Mouse (Mus musculus) forebrain, embryonic 16.5 days (tissue): ENCODE results near the gene Nploc4. TPM values are rescaled to one million over a fixed set of nuclear protein-coding genes. Genes with fewer than 3 reads are reported as not detected.

Source experiments
- ATAC-seq: fragments of 200-750 bp; cut with Nextera tagmentation; 2 replicates; pipeline ENCODE4 v1.8.0; 2017; ENCODE audit warnings: mild to moderate bottlenecking, moderate library complexity
- H3K27ac ChIP-seq: fragments of 300-500 bp; sonication (generic); 2 replicates; pipeline ENCODE4 v1.5.1; 2014; ENCODE audit warnings: low read length, control low read depth
- H3K27me3 ChIP-seq: fragments of 300-500 bp; sonication (generic); replicated peaks from 2 replicates; pipeline ENCODE4 v1.6.1; 2014; ENCODE audit warnings: low read length; ENCODE audit not compliant: control insufficient read depth, insufficient read depth
- H3K36me3 ChIP-seq: fragments of 300-500 bp; sonication (generic); 2 replicates; pipeline ENCODE4 v1.6.1; 2014; ENCODE audit not compliant: control insufficient read depth, insufficient read depth
- H3K4me1 ChIP-seq: fragments of 300-500 bp; sonication (generic); replicated peaks from 2 replicates; pipeline ENCODE4 v1.6.1; 2014; ENCODE audit warnings: low read length; ENCODE audit not compliant: control insufficient read depth, insufficient read depth
- H3K4me2 ChIP-seq: fragments of 300-500 bp; sonication (generic); 2 replicates; pipeline ENCODE4 v1.6.1; 2014; ENCODE audit warnings: mild to moderate bottlenecking, low read length, control low read depth
- H3K4me3 ChIP-seq: fragments of 300-500 bp; sonication (generic); replicated peaks from 2 replicates; pipeline ENCODE4 v1.5.1; 2014; ENCODE audit warnings: mild to moderate bottlenecking, low read length, control low read depth
- H3K9ac ChIP-seq: fragments of 300-500 bp; sonication (generic); replicated peaks from 2 replicates; pipeline ENCODE4 v1.6.1; 2014; ENCODE audit warnings: low read depth, low read length, control low read depth
- H3K9me3 ChIP-seq: fragments of 300-500 bp; sonication (generic); 2 replicates; pipeline ENCODE4 v1.6.1; 2016; ENCODE audit warnings: low read length; ENCODE audit not compliant: control insufficient read depth
- WGBS: fragments of 180-500 bp; shearing (Covaris S2); extraction: QIAGEN DNeasy Blood & Tissue Kit; methylation state at CpG from one replicate; pipeline ENCODE4 v1.1.7; 2014; 5-methylcytosine and 5-hydroxymethylcytosine counted together
- polyA plus RNA-seq: library from polyadenylated mRNA; unstranded; fragments of >200 nt; fragmentation: Nextera tagmentation; extraction: Ambion mirVana; gene quantifications from 2 replicates; pipeline ENCODE4 v1.2.1, GENCODE M21; 2015

Nploc4 gene
- polyA plus RNA-seq, 1 experiment from 2014 or later: 32.0 TPM

DNA sequence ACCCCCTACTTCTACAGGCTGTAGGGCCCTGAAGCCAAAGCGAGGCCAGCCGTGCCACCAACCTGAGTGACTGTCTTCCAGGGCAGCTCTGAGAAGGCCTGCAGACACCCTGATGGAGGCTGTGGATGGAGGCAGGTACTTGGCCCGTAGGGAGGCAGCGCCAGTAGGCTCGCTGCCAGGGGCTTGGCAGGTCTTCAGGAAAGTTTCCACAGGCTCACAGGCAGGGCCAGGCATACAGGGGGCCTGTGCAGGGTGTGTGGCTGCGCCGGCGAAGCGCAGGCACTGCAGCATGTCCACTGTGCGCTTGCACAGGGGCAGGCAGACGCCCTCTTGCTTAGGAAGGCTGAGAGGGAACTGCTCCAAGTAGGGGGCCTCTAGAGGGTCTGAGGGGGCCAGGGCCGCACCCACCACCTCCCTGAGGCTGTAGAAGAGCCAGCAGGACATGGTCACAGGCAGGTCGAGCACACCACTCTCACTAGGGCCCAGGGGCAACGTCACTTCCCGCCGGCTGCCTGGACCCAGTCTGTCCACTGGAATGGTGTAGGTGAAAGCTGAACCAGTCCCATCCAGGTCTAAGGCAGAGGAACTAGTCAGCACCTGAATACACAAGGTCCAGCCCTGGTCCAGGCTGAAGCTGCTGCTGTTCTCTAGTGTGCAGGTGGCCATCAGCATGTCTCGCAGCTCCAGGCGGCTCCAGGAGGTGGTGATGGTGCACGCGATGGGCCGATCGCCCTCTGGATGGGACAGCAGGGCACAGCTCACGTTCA lies 63.5 kb downstream of the Nploc4 start:
- no peak overlapping the region for H3K4me2 ChIP-seq
- H3K27ac ChIP-seq: no peak overlapping the region
- no peaks in the 10 kb centered on the region for H3K27me3 ChIP-seq
- no peak for ATAC-seq
- H3K4me3 ChIP-seq: no peak overlapping the region
- no peak overlapping the region for H3K9ac ChIP-seq
- whole genome bisulfite sequencing: 72% methylated on average over 23 of the region's 23 CpGs
- peaks cover 26% of the 10 kb centered on the region for H3K36me3 ChIP-seq
- peaks cover 34% of the 10 kb centered on the region for H3K4me1 ChIP-seq
- H3K9me3 ChIP-seq: no peaks in the 10 kb centered on the region

DNA sequence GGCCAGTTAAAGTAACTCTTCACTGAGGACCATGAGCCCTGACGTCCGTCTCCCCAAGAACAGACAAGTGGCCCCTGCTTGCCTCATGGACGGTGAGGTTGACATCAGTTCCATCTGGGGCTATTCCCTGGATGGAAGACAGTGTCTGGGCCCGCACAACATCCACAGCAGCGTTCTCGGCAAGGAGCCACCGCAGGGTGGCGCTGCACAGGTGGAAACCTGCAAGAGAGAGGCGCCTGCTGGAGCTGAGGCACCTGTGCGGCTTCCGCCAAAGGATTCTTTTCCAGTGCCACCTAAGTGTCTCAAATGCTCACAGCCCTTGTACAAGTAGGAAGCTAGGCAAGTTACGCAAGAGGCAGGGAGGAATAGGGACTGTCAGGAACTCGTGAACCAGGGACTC lies 64.5 kb downstream of the Nploc4 start:
- Histone ChIP-seq H3K4me1 (peaks cover 30% of the 10 kb centered on the region), H3K4me3 (no peak overlapping the region), H3K27me3 (no peaks in the 10 kb centered on the region), H3K36me3 (peaks cover 26% of the 10 kb centered on the region), H3K9ac (no peak overlapping the region), H3K9me3 (no peaks in the 10 kb centered on the region), H3K27ac (no peak overlapping the region), H3K4me2 (no peak overlapping the region)
- no peak for ATAC-seq
- WGBS: 59% methylated on average over 13 of the region's 13 CpGs

DNA sequence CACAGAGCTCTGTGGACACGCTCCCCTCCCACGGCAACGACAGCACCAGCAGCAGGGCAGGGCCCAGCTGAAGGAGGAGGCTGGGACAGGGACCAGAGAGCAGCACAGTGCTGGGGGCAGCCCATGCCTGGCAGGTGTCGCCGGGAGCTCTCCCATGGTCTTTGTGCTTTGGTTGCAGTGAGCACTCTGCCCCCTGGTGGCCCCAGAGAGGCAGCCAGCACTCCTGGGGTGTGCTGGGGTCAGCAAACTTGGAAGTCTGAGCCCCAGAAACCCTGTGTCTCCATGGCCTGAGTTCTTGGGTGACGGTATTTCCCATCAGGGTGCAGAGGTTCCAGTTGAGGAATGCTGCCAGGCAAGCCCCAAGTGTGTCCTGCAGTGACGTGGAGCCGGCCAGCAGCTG lies 67.9 kb downstream of the Nploc4 start:
- H3K9ac ChIP-seq: no peak overlapping the region
- WGBS: 28% methylated on average over 8 of the region's 8 CpGs
- H3K4me3 ChIP-seq: no peak overlapping the region
- H3K4me1 ChIP-seq: peaks cover 21% of the 10 kb centered on the region
- H3K27me3 ChIP-seq: no peaks in the 10 kb centered on the region
- ATAC-seq: peak; percentile 49
- H3K4me2 ChIP-seq: no peak overlapping the region
- H3K9me3 ChIP-seq: no peaks in the 10 kb centered on the region
- no peak overlapping the region for H3K27ac ChIP-seq
- peaks cover 17% of the 10 kb centered on the region for H3K36me3 ChIP-seq

DNA sequence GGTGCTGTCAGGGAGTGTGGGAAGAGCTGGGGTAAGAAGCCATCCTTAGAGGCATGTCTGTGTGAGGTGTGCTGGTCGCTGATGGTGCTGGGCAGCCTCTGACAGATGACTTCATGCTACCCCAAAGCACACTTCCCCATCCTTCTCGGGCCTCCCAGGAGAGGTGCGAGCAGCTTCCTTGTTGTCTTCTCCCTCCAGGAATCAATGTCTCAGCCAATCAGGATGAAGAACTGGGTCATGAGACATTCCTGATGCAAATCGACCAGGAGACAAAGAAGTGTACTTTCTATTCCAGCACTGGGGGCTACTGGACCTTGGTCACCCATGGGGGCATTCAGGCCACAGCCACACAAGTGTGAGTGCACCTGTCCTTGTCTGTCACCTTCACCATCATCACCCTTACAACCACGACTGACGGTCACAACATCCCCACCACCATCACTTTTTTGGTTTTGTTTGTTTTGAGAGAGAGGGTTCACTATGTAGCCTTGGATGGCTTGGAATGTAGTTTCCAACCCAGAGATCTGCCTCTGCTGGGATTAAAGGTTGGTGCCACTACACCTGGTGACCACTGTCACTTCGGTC lies 71.0 kb downstream of the Nploc4 start:
- H3K4me1 ChIP-seq: peaks cover 13% of the 10 kb centered on the region
- H3K4me2 ChIP-seq: no peak overlapping the region
- 0 out of 2 replicates have a peak overlapping the region, but pooled peaks have one; percentile 8 for H3K9ac ChIP-seq
- 34% methylated on average over 7 of the region's 7 CpGs for WGBS
- no peak overlapping the region for H3K4me3 ChIP-seq
- H3K9me3 ChIP-seq: no peaks in the 10 kb centered on the region
- H3K27ac ChIP-seq: no peak overlapping the region
- peaks cover 5% of the 10 kb centered on the region; the same call in 1 of the 2 replicates for H3K36me3 ChIP-seq
- no peaks in the 10 kb centered on the region for H3K27me3 ChIP-seq
- peak; percentile 25 for ATAC-seq

DNA sequence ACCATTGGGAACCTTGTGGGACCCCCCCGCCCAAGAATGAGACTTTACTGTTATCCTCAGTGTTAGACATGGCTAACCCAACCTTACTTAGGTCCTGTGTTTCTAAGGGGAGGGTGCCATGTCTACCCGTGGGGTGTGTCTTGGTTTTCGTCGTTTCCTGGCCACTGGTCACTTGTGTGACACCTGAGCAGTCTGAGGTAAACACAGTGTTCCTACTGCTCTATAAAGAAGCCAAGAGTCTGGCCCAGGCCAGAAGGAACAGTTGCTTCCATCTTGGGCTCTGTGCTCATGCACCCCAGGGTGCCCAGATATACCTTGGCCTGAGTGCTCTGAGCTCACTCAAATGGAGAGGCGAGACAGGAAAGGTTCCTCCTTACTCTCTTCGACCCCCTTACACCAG lies 74.6 kb downstream of the Nploc4 start:
- WGBS: 89% methylated on average over 6 of the region's 6 CpGs
- H3K27ac ChIP-seq: no peak overlapping the region
- no peaks in the 10 kb centered on the region for H3K27me3 ChIP-seq
- H3K4me1 ChIP-seq: peaks cover 31% of the 10 kb centered on the region
- H3K4me2 ChIP-seq: no peak overlapping the region
- no peak overlapping the region for H3K9ac ChIP-seq
- no peak for ATAC-seq
- H3K9me3 ChIP-seq: no peaks in the 10 kb centered on the region
- H3K4me3 ChIP-seq: no peak overlapping the region
- H3K36me3 ChIP-seq: no peaks in the 10 kb centered on the region

DNA sequence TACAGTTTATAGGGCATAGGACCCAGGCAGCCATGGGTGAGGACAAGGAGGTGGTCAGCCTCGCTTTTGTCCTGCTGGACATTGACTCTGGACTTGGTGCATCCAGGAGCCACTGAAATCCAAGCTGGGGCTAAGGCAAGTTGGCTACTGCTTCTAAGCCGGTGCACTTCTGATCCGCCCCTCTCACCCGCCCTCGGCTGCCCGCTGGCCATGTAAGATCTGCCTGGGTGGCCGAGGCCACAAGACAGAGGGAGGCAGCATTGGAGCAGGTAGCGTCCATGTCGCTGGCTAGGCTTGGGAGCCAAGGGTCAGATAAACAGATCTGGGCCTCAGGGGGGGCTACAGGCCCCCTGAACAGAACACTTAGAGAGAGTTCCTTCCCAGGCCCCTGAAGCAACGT lies 76.2 kb downstream of the Nploc4 start, which contains the start of gene Fscn2:
TSS of gene Fscn2 (plus strand) at position 240 of the 400 bp plus-strand sequence.
- WGBS: 75% methylated on average over 10 of the region's 10 CpGs
- Histone ChIP-seq H3K27ac (no peak within 1 kb of the TSS), H3K9ac (no peak within 1 kb of the TSS), H3K4me3 (no peak within 1 kb of the TSS), H3K4me1 (peaks cover 35% of the 10 kb centered on the region), H3K4me2 (no peak within 1 kb of the TSS), H3K9me3 (no peaks in the 10 kb centered on the region), H3K36me3 (no peaks in the 10 kb centered on the region), H3K27me3 (no peaks in the 10 kb centered on the region)
- no peak for ATAC-seq

DNA sequence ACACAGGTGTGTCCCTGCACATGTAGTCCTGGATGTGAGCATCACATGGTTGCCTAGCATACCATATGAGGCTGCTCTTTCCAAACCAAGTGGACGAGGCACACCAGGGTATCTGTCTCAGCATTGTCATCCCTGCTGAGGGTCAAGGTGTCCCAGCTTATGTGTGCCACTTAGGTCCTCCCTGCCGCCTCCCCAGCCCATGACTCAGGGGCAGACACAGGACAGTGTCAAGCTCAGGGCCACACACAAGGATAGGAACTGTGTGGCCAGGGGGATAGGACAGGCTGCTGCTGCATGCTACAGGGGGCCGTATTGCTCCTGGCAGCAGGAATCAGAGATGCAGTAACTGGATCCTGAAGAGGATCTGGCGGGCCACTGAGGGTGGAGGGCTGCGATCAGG lies 76.8 kb downstream of the Nploc4 start:
- ATAC-seq: no peak

DNA sequence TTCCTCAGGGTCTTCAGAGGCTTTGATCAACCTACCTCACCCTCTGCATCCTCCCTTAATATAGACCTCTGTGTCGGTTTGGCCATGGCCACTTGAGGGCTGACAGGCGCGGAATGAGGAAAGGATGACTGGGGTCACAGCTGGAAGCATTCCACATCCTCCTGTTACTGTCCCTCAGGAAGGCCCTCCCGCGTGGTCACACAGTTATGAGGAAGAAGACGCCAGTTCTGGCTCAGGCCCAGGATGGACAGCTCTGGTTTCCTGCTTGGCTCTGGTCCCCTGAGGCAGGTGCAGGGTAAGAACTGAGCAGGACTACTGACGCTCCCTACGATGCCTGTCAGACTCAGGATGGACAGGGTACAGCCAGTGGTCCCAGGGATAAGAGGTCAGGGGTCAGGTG lies 77.4 kb downstream of the Nploc4 start:
- Histone ChIP-seq H3K9me3 (no peaks in the 10 kb centered on the region), H3K4me3 (no peak overlapping the region), H3K4me1 (peaks cover 28% of the 10 kb centered on the region), H3K27ac (no peak overlapping the region), H3K27me3 (no peaks in the 10 kb centered on the region), H3K9ac (no peak overlapping the region), H3K36me3 (no peaks in the 10 kb centered on the region), H3K4me2 (no peak overlapping the region)
- ATAC-seq: no peak
- WGBS: 75% methylated on average over 8 of the region's 8 CpGs

More for the DNA sequence above, 76.8 kb downstream of the Nploc4 start:
- no peaks in the 10 kb centered on the region for H3K36me3 ChIP-seq
- H3K9ac ChIP-seq: no peak overlapping the region
- no peak overlapping the region for H3K27ac ChIP-seq
- H3K27me3 ChIP-seq: no peaks in the 10 kb centered on the region
- H3K4me2 ChIP-seq: no peak overlapping the region
- H3K4me3 ChIP-seq: no peak overlapping the region
- 84% methylated on average over 5 of the region's 5 CpGs for WGBS
- H3K4me1 ChIP-seq: peaks cover 30% of the 10 kb centered on the region
- H3K9me3 ChIP-seq: no peaks in the 10 kb centered on the region

DNA sequence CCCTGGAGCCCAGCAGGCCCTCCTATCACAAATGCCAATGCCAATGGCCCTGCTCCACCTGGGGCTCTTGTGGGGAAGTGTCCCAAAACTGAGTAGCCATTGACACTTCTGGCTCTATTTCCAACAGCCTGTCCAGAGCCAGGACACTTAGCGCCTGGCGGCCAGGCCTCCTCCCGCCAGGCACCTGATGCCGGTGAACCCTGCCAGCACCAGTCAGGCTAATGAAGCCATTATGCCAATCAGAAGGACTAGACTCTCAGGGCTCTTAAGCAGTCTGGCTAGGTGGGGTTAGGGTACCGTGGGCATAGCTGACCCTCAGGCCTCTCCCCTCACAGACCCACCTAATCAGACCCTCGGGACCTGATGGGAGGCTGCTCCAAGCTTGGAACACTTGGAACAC lies 78.1 kb downstream of the Nploc4 start:
- Histone ChIP-seq H3K4me3 (no peak overlapping the region), H3K4me2 (no peak overlapping the region), H3K27me3 (no peaks in the 10 kb centered on the region), H3K9ac (no peak overlapping the region), H3K36me3 (no peaks in the 10 kb centered on the region), H3K4me1 (peaks cover 28% of the 10 kb centered on the region), H3K27ac (no peak overlapping the region), H3K9me3 (no peaks in the 10 kb centered on the region)
- 58% methylated on average over 6 of the region's 6 CpGs for WGBS
- ATAC-seq: no peak
